Mouse (Mus musculus): ENCODE results near the gene Wdr75.

DNA sequence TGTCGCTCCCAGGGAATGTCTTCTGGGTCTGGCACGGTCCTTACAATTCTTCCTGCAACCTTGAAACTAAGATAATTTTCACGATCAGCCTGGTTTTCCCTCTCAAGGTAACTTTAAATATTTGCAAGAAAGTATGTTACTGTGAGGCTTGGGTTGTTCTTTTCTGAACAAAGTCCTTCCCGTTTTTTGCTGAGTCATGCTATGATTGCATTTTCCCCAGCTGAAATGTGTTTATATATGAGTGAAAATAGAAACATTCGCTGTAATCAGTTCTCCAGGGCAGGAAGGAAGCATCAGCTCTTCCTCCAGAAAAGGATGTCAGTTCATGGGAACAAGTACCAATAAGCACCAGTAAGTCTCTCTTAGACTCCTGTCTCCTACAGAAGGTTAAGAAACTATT lies 65.4 kb downstream of the Wdr75 start:
- no peak for TF ChIP-seq CTCF (IDR thresholded peaks at IDR 0.05; ENCODE audit: low read depth, low read length)
- TF ChIP-seq GATA1 (IDR thresholded peaks at IDR 0.05; ENCODE audit: borderline replicate concordance, low read length): no peak
- no peak for TF ChIP-seq TAL1 (conservative IDR thresholded peaks at IDR 0.05; ENCODE audit: low read depth, low read length)
- TF ChIP-seq POLR2AphosphoS5 (IDR thresholded peaks at IDR 0.05; ENCODE audit: insufficient replicate concordance, low read depth, low read length): no peak
